Mouse (Mus musculus) CD4-positive, CD25-positive, alpha-beta regulatory T cell, adult 4 months (primary cell): ENCODE data around the gene Ccdc141. TPM values are rescaled to one million over a fixed set of nuclear protein-coding genes. Genes with fewer than 3 reads are reported as not detected.

Source experiments
- ATAC-seq: one replicate; pipeline ENCODE4 v1.8.0; 2017
- polyA plus RNA-seq, 2 experiments: library from polyadenylated mRNA; unstranded; fragments of 100-300 nt; shearing (Covaris generic); gene quantifications; one replicate each; pipeline ENCODE4 v1.2.1; 2017

The Ccdc141 gene
- polyA plus RNA-seq, 2 experiments from 2014 or later: 1.6 to 4.8 TPM

GRCm38 (mm10) chr2:76971069-76971468 is 199.4 kb downstream of the Ccdc141 start:
- ATAC-seq: no peak

GRCm38 (mm10) chr2:76970669-76971068 is 199.8 kb downstream of the Ccdc141 start:
- ATAC-seq: no peak

- no peak for ATAC-seq
Measured at GRCm38 (mm10) chr2:76970204-76970603, 200.2 kb downstream of the Ccdc141 start.

- ATAC-seq: no peak
Measured at GRCm38 (mm10) chr2:76969637-76970036, 200.8 kb downstream of the Ccdc141 start.

- ATAC-seq: no peak
Measured at GRCm38 (mm10) chr2:76968919-76969318, 201.5 kb downstream of the Ccdc141 start.

- no peak for ATAC-seq
Measured at GRCm38 (mm10) chr2:76966582-76966981, 203.9 kb downstream of the Ccdc141 start.

GRCm38 (mm10) chr2:76966013-76966412 is 204.4 kb downstream of the Ccdc141 start:
- ATAC-seq: no peak

- ATAC-seq: no peak
Measured at GRCm38 (mm10) chr2:76965542-76965941, 204.9 kb downstream of the Ccdc141 start.

GRCm38 (mm10) chr2:76962045-76962432 is 208.4 kb downstream of the Ccdc141 start:
- ATAC-seq: no peak

GRCm38 (mm10) chr2:76961420-76962044 is 208.9 kb downstream of the Ccdc141 start:
- ATAC-seq: no peak

Other genes starting within 250 kb of the Ccdc141 start
- gene Ttn, start 188.1 kb downstream of the Ccdc141 start, polyA plus RNA-seq: 1 to 10 TPM; 5.5 to 9.2 TPM
- under 1 TPM; 0.04 to 0.16 TPM for gene Sestd1, start 110.0 kb upstream of the Ccdc141 start, polyA plus RNA-seq